Mouse (Mus musculus) left cerebral cortex, postnatal 36 days (tissue): ENCODE measurements around the gene Ltb. TPM values are rescaled to one million over a fixed set of nuclear protein-coding genes. Genes with fewer than 3 reads are reported as not detected.
A peak's percentile ranks its signal among the peaks of the same experiment; 100 is the strongest.

ENCODE experiments used
- DNase-seq, 2 experiments: peaks; one replicate each; pipeline ENCODE4 v3.0.0; 2021 to 2022; ENCODE audit warnings: low spot score in 2 of 2, mixed read lengths in 1 of 2
- intact Hi-C: fragments of 180-260 bp; cut with DNase I; formaldehyde crosslinking; loops from one replicate; pipeline ENCODE4 v1.15.1; 2025
- microRNA-seq: library from miRNA; unstranded; fragments of <30 nt; microRNA quantifications from one replicate; pipeline ENCODE4 v1.2.0, GENCODE M21; 2022
- total RNA-seq, 2 experiments: library from RNA; stranded (reverse); gene quantifications; 2 replicates each; pipeline ENCODE4 v1.2.3; 2021

The Ltb gene
- total RNA-seq, 2 experiments from 2014 or later, result 1.1 to 1.3 TPM

DNA sequence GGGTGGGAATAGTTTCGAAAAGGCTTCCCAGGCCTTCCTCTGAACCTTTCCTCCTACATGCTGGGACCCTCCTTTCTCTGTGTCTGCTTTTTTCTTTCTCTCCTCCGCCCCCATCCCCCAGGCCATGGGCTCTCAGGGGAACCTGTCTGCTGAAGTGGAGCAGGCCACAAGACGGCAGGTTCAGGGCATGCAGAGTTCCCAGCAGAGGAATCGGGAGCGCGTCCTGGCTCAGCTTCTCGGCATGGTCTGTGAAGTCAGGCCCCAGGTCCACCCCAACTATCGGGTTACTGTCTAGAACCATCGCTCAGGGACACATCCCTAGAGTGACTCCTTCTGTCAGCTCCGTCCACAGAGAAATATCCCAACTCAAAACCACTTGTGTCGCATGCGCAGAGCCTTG lies 43.3 kb downstream of the Ltb start:
- DNase-seq, result no peak
- intact Hi-C loops, result loop anchor here (2.0 to 10.0 kb wide), 5 partner anchors 73 to 645 kb away; partner anchors contain the start of genes C2, Csnk2b, Ehmt2 and Gpank1

DNA sequence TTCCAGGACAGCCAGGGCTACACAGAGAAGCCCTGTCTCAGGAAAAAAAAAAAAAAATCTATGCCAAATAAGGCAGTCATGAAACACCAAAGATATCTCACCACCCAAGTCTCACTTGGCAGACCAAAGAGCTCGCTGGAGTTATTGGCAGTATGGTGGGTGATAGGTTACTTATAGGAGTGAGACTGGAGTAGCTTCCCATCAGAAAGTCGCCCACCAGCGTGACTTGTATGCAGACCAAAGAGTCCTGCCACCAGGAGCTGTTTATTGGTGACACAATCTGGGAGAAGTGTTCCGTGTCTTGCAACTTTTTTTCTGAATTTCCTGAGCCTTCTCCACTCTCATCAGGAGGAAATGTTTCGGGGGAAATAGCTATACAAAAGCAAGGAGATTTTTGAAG lies 45.5 kb downstream of the Ltb start:
- no peak for DNase-seq
- intact Hi-C loops, result loop anchor here (5.0 to 10.0 kb wide), 5 partner anchors 117 to 647 kb away; partner anchors contain the start of genes C2, Csnk2b, Dxo and Ehmt2

DNA sequence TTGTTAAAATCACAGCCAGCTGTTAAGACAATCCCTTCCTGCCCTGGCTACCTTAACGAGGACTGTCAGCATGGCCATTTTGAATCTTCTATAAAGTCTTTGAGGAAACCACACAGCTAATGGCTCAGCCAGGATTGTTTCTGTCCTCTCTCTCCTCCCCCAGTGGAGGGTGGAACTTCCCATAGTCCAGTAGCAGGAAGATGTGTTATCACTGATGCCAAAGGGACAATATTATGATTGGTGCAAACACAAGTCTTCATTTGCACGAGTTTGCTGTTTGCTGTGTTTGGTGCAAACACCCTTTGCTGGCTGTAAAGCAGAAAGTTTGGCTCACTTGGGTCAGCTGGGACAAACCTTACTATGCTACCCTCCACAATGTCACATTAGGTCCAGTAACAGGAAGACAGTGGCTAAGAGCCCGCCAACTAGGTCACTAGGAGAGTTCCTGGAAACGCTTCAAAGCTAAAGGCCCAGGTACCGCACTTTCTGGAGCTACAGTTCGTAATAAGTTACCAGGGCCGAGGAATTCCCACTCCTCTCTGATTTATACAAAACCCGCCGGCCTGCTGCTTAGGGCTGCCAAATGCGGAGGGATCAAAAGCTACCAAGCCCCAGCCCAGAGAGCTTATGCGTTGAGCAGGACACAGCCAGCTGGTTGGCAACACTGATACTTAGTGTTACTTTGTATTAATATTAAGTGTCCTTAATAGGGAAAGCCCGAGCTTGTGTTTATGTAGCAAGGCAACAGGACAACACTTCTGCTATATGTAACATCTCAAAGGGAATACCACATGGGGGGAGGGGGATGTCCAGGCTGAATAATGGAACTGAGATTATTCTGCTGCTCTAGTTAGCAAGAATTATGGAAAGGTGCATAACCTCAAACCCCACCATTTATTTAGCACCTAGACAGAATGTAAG lies 46.4 kb downstream of the Ltb start:
- intact Hi-C loops, result loop anchor here (5.0 kb wide), 1 partner anchor 403 kb away; the partner anchor contains the start of genes Dxo and Stk19
- DNase-seq, result no peak

DNA sequence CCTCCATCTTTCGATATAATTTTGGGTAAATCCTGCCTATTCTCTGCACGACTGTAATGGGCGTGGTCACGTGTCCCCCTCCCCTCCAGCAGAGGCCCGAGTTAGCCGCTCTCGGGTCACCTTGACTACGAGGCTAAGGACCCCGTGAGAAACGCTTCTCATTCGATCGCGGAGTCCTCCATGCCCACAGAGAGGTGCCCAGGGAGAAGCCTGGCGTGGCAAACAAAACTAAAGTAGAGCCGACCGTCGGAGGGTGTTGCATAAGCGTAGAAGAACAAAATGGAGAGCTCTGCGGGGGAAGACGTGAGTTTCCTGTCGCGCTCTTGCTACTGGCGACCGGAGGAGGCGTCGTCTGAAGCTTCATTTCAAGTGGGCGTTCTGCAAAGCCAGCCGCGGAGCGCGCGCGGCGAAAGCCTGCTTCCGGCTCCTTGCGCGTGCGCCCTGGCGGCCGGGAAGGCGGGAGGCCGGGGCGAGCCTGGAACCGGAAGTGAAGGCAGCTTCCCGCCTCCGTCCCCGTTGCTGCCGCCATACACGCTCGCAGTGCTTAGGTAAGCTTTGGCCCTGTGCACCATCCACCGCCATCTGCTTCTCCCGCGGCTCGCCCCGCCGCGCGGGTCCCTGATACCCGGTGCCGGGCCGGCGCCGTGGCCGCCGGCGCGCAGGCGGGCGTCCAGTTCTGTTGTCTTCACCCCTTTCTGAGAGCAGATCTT lies 47.2 kb downstream of the Ltb start, which contains the start of gene Ddx39b:
TSS of gene Ddx39b (plus strand) at position 442 of the 710 bp plus-strand sequence.
- intact Hi-C loops, result loop anchor here (5.0 kb wide), 1 partner anchor 404 kb away; the partner anchor contains the start of genes Dxo and Stk19

DNA sequence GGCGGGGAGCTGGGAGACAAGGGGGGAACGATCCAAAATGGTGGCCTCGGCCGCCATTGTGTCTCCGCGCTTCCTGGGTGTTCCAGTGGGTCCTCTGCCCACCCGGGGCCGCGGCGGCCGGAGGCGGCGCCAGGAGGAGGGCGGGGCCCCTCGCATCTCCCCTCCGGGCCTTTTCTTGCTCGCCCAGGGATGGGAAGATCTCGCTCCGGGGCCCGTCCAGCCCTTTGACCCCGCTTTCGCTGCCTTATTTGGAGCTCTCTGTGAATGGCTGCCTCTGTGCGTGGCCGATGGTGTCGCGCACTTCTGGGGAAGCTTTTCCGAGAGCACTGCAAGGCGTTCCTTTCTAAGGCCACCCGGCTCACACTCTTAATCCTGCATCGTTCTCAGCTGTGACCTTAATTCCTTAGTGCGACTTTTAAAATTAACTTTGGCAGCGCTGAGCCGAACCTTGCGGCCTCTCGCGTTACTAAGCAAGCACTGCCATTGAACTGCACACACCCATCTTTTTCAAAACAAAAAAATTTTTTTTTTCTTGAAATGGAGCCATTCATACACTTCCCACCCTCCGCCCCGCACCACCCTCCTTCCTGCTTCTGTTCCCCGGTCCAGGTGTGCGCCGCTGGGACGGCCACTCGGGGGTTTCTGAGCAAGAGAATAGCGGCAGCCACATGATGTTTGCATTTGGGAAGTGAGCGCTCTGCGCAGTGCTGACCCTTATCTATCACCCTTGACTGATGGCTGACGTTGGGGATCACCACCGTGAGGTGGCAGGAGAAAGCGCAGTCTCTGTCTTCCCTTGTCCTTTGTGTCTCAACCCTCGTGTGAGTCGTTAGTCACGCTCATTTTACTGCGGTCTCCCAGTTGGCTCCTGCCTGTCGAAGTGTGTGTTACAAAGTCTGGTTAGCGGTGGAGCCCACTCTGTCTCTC lies 48.0 kb downstream of the Ltb start:
- DNase-seq, result peak in 1 of 2 experiments; percentile 43
- intact Hi-C loops, result loop anchor here (5.0 kb wide), 1 partner anchor 405 kb away; the partner anchor contains the start of genes Dxo and Stk19

More for the DNA sequence above, 47.2 kb downstream of the Ltb start, which contains the start of gene Ddx39b:
- peak; percentile 97 to 98 for DNase-seq

DNA sequence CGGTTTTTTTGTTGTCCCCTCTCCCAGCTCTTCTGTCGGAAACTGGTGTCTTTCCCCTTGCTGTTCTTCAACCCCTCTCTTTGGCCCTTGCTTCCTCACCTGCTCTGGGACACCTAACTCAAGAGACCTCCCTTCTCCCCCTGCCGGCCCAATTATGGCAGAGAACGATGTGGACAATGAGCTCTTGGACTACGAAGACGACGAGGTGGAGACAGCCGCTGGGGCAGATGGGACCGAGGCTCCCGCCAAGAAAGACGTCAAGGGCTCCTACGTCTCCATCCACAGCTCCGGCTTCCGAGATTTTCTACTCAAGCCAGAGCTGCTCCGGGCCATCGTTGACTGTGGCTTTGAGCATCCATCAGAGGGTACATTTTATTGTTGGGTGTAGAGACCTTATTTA lies 48.8 kb downstream of the Ltb start:
- intact Hi-C loops, result loop anchor here (5.0 kb wide), 1 partner anchor 406 kb away; the partner anchor contains the start of genes Dxo and Stk19
- DNase-seq, result peak; percentile 58 to 65

DNA sequence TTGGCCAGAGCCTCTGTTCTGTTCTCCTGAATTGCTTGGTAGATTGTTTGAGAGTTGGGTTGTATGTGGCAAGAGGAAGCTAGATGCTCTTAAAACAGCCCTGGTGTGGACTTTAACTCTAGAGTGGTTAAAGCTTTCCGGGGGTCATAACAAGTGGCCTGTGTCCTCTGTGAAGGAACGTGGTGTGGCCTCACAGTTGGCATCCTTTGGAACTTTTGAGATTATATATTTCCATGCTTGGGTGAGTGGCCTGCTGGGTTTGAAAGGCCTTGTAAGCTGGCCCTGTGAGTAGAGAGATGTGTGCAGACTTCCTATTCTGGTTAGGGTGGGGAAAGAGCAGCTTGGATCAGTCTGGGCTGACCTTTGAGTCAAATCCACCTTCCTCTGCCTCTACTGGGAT lies 50.8 kb downstream of the Ltb start:
- intact Hi-C loops, result loop anchor here (5.0 kb wide), 1 partner anchor 408 kb away; the partner anchor contains the start of genes Dxo and Stk19
- DNase-seq, result no peak

Small RNAs within 50 kb of the gene (microRNA-seq; reads per million reads assigned to microRNA genes)
- gene Mir6973a (not detected), gene Mir6974 (not detected), gene Mir6975 (1.5 reads per million)

Other genes starting within 250 kb of the Ltb start
- 10 to 100 TPM; 12.9 to 23.4 TPM for gene Hspa1b, start 235.2 kb upstream of the Ltb start, total RNA-seq
- gene Gm20481, start 224.5 kb upstream of the Ltb start, total RNA-seq, result not detected
- 10 to 100 TPM; 11.9 to 13.7 TPM for gene Hspa1a, start 222.3 kb upstream of the Ltb start, total RNA-seq
- gene Hspa1l, start 221.7 kb upstream of the Ltb start, total RNA-seq, result under 1 TPM in 1 of 2 experiments, not detected in 1; 0.32 TPM
- gene Lsm2, start 212.6 kb upstream of the Ltb start, total RNA-seq, result 10 to 100 TPM; 19.4 to 19.8 TPM
- gene Vars, start 193.5 kb upstream of the Ltb start, total RNA-seq, result 10 to 100 TPM; 38.2 to 47.2 TPM
- under 1 TPM; 0.48 to 0.57 TPM for gene Vwa7, start 177.9 kb upstream of the Ltb start, total RNA-seq
- under 1 TPM in 1 of 2 experiments, not detected in 1; 0.79 TPM for gene Sapcd1, start 166.4 kb upstream of the Ltb start, total RNA-seq
- under 1 TPM in 1 of 2 experiments, not detected in 1; 0.66 TPM for gene Msh5, start 147.7 kb upstream of the Ltb start, total RNA-seq
- 1 to 10 TPM; 8.4 to 8.5 TPM for gene Clic1, start 144.5 kb upstream of the Ltb start, total RNA-seq
- 10 to 100 TPM; 13.9 to 14.0 TPM for gene Ddah2, start 135.4 kb upstream of the Ltb start, total RNA-seq
- not detected for gene Ly6g6c, start 129.1 kb upstream of the Ltb start, total RNA-seq
- gene Mpig6b, start 128.3 kb upstream of the Ltb start, total RNA-seq, result not detected
- gene Ly6g6e, start 117.5 kb upstream of the Ltb start, total RNA-seq, result 1 to 10 TPM; 3.8 to 3.9 TPM
- 1 to 10 TPM in 1 of 2 experiments, under 1 TPM in 1; 0.63 to 1.5 TPM for gene Ly6g6d, start 116.4 kb upstream of the Ltb start, total RNA-seq
- not detected for gene Ly6g6f, start 108.8 kb upstream of the Ltb start, total RNA-seq
- 100 to 1,000 TPM; 115 to 117 TPM for gene Abhd16a, start 105.2 kb upstream of the Ltb start, total RNA-seq
- gene Ly6g5c, start 86.2 kb upstream of the Ltb start, total RNA-seq, result not detected
- gene Ly6g5b, start 79.0 kb upstream of the Ltb start, total RNA-seq, result under 1 TPM in 1 of 2 experiments, not detected in 1; 0.45 TPM
- 10 to 100 TPM; 15.5 to 19.0 TPM for gene Gpank1, start 73.0 kb upstream of the Ltb start, total RNA-seq
- gene Csnk2b, start 72.4 kb upstream of the Ltb start, total RNA-seq, result 100 to 1,000 TPM; 174 to 177 TPM
- 10 to 100 TPM; 26.7 to 31.0 TPM for gene D17H6S53E, start 68.1 kb upstream of the Ltb start, total RNA-seq
- not detected for gene Apom, start 62.4 kb upstream of the Ltb start, total RNA-seq
- 100 to 1,000 TPM; 302 to 324 TPM for gene Bag6, start 59.3 kb upstream of the Ltb start, total RNA-seq
- gene Prrc2a, start 29.5 kb upstream of the Ltb start, total RNA-seq, result 100 to 1,000 TPM; 261 to 307 TPM
- 10 to 100 TPM in 1 of 2 experiments, 1 to 10 TPM in 1; 9.1 to 13.0 TPM for gene Aif1, start 18.4 kb upstream of the Ltb start, total RNA-seq
- 1 to 10 TPM; 8.6 to 9.9 TPM for gene Lst1, start 6.0 kb upstream of the Ltb start, total RNA-seq
- under 1 TPM in 1 of 2 experiments, not detected in 1; 0.25 TPM for gene Tnf, start 7.6 kb downstream of the Ltb start, total RNA-seq
- gene Lta, start 10.9 kb downstream of the Ltb start, total RNA-seq, result 1 to 10 TPM in 1 of 2 experiments, under 1 TPM in 1; 0.44 to 1.1 TPM
- not detected for gene Gm16181, start 26.4 kb downstream of the Ltb start, total RNA-seq
- 100 to 1,000 TPM; 514 to 593 TPM for gene Atp6v1g2, start 39.2 kb downstream of the Ltb start, total RNA-seq
- 10 to 100 TPM; 15.5 to 16.6 TPM for gene Nfkbil1, start 41.4 kb downstream of the Ltb start, total RNA-seq
- 100 to 1,000 TPM; 189 to 214 TPM for gene Ddx39b, start 47.3 kb downstream of the Ltb start, total RNA-seq
- gene H2-D1, start 68.3 kb downstream of the Ltb start, total RNA-seq, result 10 to 100 TPM; 19.6 to 23.3 TPM
- gene H2-Q1, start 126.0 kb downstream of the Ltb start, total RNA-seq, result under 1 TPM; 0.39 to 0.74 TPM
- gene H2-Q2, start 147.8 kb downstream of the Ltb start, total RNA-seq, result under 1 TPM in 1 of 2 experiments, not detected in 1; 0.43 TPM
- 1 to 10 TPM; 1.7 to 1.9 TPM for gene H2-Q4, start 185.2 kb downstream of the Ltb start, total RNA-seq
- gene H2-Q6, start 230.4 kb downstream of the Ltb start, total RNA-seq, result under 1 TPM in 1 of 2 experiments, not detected in 1; 0.52 TPM
- under 1 TPM; 0.36 to 0.37 TPM for gene H2-Q7, start 244.7 kb downstream of the Ltb start, total RNA-seq